Mouse (Mus musculus) adrenal gland, postnatal 4 days (tissue): ENCODE measurements at regions not wholly inside any gene's neighbourhood (a gene's known extent, or its start where the extent isn't known, plus 50 kb on each side); places are given as distances from the start of the nearest gene placed in this dataset.

ENCODE experiments used
- DNase-seq, 2 experiments: peaks; one replicate each; pipeline ENCODE4 v3.0.0; 2021 to 2022; ENCODE audit warnings: low spot score in 2 of 2, mixed read lengths in 2 of 2

DNA sequence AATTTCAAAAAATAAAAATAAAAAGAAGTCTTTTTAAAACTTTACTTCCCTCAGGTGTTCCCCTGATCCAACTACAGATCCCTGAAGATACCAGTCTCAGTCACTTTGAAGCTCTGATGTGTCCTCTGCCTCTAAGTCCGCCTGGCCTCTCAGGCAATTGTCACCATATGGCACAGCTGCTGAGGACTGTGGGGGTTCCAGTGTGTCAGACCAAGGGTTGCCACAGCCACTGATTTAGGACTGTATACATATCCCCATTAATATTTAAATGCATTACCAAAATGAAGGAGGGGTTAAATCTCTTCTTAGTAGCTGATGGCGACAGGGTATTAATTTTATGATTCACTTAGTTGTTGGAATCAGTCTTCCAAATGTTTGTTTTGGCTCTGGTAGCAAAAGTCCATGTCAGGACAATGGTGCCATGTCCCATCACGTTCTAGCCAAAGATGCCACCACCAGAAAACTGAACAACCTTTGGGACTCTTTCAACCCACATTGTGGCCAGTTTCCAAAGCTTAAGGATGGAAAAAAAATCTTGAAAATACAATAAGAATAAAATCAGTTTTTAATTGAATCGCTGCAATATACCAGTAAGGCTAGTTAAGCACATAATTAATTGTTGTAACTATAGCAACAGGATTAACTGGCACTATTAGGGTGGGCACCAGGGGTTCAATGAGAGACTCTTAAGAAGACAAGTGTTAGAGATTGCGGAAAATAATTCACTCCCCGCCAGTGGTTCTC is 62.5 kb downstream of the Arrdc4 start:
- no peak for DNase-seq

DNA sequence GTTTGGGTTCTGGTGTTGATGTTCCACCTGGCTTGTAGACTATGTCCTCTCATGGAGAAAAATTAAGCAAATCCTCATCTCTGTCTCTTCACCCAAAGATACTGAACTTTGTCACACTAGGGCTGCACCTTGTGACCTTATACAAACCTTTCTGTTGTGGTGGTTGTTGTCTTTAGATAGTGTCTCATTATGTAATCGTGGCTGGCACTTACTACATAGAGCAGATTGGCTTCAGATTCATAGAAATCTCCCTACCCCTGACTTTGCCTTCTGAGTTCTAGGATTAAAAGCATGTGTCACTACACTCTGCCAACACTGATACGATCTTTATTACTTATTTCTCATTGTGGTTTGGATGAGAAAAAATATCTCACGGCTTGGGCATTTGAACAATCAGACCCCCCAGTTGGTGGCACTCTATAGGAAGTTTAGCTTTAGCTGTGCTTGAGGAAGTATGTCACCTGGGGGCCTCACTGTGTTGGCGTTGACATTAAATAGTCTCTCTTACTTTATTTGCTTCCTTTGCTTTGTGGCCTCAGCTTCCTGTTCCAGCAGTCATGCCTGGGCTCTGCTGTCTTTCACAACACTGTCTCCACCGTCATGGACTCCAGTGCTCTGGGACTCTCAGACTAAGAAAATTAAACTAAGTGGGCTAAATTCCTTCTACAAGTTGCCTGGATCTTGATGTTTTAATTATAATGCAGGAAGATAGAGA is 66.0 kb downstream of the Arrdc4 start:
- no peak for DNase-seq

DNA sequence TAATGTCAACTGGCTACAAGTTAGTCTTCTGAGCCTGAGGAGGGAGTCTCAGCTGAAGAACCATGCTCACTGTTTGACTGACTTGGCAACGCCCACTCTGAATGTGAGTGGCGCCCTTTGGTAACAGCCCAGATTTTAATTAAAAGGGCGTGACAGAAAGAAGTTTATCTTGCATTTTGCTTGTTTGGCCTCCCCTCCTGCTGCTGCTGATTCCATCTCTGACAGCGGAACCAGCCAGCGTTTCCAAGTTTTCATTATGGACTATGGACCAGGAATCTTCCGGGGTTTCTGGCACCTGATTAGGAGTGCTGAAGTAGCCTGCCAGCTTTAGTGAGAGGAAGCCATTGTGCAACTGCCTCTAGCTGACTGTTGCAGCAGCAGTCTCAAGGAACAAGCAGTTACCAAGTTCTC is 66.7 kb downstream of the Arrdc4 start:
- no peak for DNase-seq

DNA sequence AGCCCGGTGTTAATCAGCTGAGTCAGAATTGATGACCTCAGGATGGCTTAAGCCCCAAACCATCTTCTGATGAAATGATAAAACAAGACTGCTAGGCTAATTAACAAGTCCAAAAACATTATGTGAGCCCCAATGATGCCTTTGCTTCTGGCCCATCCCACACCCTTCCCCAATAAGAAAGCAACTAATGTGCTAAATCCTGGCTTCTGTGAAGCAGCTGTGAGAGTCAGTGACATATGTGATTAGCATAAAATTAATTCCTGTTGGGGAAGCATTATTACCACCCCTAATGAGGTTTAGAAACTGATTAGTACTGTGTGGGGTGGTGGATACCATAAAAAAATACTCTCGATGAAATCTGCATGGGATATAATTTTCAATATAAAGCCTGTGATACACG is 69.3 kb downstream of the Arrdc4 start:
- DNase-seq = no peak

DNA sequence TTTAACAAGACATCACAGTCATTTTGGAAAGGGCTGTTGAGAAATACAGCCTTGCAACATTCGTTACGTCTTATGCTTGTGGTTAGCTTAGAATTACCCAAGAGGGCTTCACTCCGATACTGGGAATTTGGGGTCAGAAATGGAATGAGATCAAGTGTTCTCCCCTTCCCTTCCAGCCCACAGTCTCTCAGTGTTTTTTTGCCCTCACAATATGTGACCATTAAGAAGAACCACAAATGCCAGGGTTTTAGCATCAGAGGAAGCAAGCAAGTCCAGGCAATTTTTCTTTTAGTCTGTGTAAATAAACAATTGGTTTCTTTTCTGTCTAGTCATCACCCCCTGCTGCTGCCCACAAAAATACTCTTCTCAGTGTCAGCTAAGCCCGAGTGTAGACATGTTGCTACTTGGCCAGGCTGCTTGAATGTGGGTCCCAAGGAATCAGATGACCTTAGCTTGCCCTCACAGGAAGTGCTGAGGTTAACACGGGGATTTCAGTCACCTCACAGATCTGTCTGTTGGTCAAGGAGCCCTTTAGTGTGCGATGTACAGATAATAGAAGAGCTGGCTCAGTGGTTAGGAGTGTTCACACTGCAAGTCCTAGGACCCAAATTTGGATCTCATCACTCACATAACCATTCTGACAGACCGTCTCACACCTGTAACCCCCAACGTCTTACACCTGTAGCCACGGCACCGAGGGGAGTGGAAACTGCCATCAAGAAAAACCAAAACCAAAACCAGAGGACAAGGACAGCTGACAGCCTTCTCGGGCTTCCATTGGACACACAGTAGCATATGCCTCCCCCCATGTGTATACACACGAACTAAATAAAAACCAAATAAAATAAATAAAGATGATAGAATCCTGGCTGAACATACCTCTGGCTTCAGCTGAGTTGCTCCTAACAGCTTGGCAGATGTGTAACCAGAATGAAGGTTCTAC is 81.0 kb downstream of the Arrdc4 start:
- no peak for DNase-seq

DNA sequence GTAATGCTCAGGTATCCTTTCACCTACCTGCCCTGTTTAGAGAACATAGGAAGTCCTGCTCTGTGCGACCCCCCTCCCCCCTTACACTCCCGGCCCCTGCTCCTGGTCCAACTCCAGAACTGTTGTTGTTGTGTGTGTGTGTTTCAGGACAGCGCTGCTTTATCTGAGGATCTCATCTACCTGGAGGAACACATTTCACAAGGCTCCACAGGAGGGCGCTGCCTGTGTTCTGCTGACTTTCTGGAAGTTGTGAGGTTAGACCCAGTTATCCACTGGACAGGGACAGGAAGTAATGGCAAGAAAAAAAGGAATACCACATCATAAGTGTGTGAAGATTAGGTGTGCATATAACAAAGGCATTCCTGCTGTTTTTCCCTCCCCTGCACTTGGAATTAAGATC is 81.8 kb downstream of the Arrdc4 start:
- no peak for DNase-seq

DNA sequence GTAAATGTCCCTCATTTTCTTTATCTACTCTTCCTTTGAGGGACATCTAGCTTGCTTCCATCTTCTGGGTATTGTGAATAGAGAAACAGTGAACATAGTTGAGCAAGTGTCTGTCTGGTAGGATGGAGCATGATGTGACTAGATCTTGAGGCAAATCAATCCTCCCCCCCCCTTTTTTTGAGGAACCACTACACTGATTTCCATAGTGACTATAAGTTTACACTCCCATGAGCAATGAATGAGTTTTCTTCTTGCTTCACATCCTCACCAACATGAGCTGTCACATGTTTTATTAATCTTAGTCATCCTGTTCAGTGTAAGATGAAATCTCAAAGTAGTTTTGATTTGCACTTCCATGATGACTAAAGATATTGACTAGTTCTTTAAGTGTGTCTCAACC is 92.7 kb downstream of the Arrdc4 start:
- DNase-seq = no peak

DNA sequence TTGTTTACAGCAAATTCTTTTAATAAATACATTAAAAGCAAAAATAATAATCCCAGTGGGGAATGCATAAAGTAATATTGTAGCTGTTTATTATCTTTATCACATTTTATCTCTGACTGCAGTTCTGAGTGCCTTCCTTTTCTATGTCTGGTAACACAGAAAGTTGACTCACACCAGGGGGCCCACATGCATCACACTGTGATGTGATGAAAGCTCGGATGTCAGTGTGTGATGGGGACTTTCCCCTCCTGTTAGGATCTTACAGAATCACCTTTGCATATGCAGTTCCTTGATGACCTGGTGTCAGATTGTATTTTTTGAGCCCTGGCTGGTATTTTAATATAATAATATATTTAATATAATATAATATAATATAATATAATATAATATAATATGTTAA is 95.5 kb downstream of the Arrdc4 start:
- DNase-seq = no peak

DNA sequence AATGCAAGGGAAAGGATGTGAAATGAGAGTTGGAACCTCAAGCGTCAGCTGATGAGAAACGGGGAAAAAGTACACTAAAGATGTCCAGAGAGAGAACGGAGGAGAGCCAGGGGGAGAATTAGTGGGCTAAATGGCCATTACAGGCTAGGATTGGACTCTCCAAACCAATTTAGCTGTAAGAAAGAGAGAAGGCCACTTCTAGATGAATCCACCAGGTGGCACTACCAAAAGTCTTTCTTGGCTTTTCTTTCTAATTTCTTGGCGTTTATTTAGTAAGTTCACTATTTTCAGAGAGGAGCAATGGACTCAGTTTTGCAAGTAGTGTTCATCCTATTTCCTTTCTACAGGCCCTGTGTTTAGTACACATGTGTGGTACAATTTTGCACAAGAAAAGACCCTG is 97.6 kb downstream of the Arrdc4 start:
- DNase-seq = no peak

DNA sequence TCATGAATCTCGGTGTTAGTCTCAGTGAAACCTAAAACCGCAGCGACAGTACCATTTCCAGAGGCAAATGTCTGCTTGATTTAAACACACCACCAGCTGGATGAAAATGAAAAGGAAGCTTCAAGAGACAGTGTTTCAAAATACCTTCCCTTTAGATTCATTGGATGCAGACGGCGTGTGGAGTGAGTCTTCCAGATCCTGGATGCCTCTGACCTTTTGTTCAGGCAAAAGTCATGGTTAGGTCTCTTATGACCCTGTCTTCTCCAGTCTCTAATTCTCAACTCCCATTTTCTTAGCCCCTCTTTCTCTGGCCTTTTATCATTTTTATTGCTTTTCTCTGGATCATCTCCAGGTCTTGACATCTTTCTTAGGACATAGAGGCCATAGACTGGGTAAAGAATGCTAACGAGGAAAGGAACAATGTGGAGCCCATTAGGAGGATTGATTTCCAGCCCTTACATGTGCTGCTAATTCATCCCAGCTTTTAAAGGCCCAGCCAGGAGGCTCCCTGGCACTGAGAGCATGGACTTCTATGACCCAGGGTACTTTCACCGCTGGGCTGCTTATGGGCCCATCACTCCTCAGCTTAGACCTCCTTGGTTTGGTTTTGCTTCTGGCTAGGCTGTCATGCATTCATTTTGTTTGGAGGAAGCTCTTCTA is 111.4 kb downstream of the Arrdc4 start:
- no peak for DNase-seq

DNA sequence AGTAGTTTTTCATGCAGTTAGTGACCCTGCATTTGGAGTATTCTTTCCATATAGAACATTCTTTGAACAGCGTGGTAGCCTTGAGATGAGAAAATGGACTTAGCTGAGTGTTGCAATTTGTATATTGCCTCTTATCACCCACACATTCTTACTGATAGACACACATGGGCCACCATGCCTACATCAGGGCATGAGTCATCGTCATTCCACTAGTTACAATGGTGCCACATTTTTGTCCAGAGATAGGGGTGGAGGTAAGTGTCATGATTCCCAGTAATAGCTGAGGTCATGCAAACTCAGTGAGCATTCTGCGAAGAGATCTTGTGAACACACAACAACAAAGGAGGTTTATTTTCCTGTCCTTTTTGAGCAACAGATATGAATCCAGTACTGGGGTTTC is 128.0 kb downstream of the Arrdc4 start:
- no peak for DNase-seq

DNA sequence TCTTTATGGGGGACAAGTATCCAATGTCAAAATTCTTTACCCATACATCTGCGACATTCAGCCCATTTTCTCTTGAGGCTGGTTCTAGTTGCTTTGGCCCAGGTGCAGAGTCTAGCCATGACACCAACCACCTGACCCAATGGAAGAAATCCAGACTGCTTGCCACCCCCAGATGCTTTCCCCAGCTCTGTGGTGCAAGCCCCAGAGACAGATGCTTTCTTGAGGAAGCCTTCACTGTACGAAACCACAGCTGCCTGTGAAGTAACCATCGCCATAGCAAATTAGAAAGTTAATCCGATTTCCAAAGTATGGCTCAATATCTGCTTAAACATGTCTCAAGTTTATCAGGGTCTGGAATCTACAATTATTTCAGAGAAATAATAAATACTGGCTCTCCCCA is 138.5 kb downstream of the Arrdc4 start:
- no peak for DNase-seq

DNA sequence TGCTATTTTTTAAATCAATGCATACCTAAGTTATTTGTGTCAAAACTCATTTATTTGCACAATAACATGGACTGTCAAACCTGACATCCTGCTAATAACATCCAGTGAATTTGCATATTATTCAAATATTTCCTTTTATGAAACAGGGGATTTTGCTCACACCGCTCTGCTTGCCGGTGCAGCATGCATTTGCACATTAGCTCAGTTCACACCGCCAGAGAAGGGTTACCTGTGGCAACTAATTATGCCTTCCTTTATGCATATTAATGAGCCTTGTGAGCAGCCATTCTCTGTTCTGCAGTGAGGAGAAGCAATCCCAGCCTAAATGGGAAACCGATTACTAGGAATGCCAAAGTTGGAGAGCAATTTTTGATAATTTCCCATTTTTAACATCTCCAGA is 141.9 kb downstream of the Arrdc4 start:
- no peak for DNase-seq

DNA sequence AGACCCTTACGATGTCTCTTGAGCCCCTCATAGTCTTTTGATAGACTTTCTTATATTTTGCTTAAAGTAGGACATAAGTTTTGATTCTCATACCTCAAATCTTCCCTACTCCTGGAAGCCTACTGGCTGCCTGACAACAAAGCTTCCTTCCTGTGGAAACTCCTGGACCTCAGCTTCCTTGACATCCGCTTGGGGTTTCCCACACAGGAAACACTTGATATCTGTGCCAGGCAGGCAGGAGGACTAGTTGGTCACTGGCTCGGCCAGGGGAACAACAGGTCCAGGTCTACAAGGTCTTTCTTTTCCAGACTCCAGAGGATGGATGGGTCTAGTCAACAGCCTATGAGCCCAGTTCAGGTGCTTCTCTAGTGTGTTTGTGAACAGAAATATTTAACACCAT is 142.8 kb downstream of the Arrdc4 start:
- no peak for DNase-seq

DNA sequence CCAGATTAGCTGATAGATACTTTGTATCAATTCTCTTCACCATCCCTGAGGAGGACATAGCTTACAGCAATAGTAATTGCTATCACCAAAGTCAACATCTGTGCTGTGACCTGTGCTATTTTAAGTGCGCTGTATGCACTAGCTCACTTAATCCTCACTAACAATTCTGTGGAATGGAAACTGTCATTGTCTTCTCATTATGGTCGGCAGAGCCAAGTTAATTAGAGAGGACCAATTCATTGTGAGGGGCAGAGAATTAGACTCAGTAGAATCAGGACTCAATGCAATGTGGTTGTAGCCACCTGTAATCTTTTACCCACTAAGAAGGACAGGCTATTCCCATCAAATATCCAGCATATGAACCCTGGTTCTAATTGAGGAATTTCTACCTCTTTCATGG is 145.3 kb downstream of the Arrdc4 start:
- DNase-seq = no peak

DNA sequence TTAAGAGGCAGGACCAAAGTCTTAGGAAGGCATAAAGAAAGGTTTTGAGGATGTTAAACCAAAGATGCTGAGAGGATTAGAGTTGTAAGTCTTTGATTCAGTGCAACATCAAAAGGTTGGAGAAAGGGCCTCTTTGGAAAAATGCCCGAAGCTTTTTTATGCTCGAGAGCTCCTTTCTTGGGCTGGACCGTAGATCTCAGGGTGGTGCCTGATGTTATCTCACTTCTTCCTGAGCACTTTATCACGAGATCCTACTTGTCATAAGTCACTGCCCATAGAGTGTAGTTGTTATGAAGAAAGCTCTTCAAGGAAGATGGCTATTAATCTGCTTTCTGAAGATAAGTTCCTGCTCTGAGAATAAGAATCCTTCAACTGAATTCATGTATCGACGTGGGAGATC is 147.0 kb downstream of the Arrdc4 start:
- no peak for DNase-seq

DNA sequence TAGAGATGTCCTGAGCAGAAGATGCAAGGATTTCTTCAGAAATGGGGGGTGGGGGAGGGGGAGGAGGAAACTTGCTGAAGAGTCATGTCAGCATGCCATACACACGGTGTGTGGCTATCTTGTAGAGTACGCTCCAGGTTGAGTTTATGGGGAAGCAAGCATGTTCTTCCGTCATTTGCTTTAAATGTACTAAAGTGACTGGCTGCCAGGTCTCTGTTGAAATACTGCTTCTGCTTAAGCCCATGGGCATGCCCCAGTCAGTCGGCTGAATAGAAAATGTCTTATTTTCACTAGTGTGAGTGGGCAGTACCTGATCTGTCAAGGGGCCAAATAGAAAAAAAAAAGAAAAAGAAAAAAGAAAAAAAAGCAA is 155.0 kb downstream of the Arrdc4 start:
- DNase-seq = no peak

DNA sequence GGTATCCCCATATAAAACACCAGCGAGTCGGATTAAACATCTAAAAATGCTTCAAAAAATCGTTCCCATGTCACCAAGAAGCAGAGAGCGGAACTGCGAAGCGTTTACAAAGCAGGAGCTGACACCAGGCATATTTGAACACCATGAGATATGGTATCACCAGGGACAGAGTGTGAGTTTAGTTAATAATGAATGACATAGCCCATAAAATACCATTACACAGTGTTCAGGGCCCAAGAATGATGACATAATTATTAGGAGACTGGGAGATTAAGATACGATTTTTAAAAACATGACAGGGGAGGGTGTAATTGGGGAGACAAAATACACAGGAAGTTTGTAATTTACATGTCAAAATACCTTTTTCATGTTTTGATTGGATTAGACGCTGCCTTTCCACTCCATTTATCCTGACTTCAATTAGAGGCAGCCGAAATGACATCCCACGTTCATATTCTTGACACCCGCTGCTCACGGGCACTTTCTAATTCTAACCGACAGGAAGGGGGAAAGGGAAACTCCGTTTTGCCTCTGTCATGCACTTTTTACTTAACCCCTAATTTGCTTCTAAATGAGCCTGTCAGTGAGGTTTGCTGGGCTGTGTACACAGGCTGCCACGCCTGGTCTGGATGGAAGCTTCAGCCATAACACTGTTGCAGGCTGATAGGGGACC is 155.6 kb downstream of the Arrdc4 start:
- DNase-seq = no peak

DNA sequence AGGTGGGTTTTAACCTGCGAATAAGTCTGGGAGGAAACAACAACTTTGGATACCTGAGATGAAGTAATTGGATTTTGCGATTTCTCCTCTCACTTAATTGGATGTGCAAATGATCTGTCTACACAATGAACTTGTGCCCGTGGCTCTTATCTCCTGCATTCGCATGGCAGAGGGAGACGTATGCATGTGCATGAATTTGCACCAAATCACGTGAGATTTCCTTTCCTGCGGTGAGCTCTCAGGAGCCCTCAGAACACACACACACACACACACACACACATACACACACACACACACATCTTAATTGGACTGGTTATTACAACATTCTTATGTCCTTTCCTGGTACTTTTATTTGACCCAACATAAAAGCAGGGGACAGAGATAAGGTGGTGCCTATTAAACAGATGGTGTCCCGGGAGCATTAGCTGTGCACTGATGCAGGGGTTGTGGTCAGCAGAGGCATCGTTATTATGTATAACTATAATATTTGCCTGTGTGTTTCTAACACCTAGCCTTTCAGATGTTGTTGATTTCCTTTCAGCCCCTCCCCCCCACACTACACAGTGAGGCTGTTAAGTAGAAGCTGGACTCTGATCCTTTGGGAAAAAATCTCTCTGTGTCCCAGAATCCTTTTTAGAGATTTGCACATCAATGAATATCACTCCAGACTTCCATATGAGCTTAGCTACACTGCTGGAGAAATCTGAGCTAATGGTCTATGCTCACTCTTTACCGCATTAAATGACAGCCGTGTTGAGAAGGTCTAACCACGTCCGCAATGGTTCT is 166.3 kb downstream of the Arrdc4 start:
- DNase-seq = no peak

DNA sequence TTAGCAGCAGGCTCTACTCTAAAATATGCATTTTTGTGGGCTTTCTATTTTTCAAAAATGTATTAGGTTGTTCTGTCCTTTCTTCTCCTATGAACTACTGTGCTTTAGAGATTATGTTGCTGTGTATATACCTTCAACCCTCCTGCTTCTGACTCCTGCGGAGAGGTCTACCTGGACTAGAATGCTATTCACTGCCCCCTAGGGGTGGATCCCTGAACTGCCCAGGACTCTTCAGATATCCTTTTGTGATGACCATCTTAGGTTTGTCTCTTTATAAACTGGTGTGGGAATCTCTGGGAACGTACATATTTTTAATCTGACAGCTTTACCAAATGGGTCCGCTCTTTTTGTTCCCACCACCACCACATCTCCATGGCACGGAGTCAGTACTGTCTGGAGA is 168.4 kb downstream of the Arrdc4 start:
- peak; percentile 6 to 12 for DNase-seq
